Mouse (Mus musculus) ES-E14 (cell line): Measurements from ENCODE around the gene Asic2. TPM values are rescaled to one million over a fixed set of nuclear protein-coding genes. Genes with fewer than 3 reads are reported as not detected.

Experiments
- DNase-seq: peaks from one replicate; pipeline ENCODE4 v3.0.0-alpha.2; 2013; ENCODE audit warnings: low read depth, low spot score
- H3K27ac ChIP-seq: 2 replicates; pipeline ENCODE4 v1.5.1; 2012; ENCODE audit warnings: low read depth, mild to moderate bottlenecking, low read length, moderate library complexity, mixed read lengths; ENCODE audit not compliant: poor library complexity, insufficient read depth, severe bottlenecking
- H3K36me3 ChIP-seq: 2 replicates; pipeline ENCODE4 v1.6.1; 2012; ENCODE audit warnings: mild to moderate bottlenecking, low read length, moderate library complexity, mixed read lengths; ENCODE audit not compliant: control insufficient read depth, poor library complexity, insufficient read depth, severe bottlenecking
- H3K4me1 ChIP-seq, 2 experiments: fragments of 150-350 bp in 1 of 2; sonication (generic) in 1 of 2; 2 replicates each; pipeline ENCODE4 v1.6.1; 2012; ENCODE audit warnings: low read length in 2 of 2, mild to moderate bottlenecking in 1 of 2, mixed read lengths in 1 of 2; ENCODE audit not compliant: control insufficient read depth in 2 of 2, insufficient read depth in 2 of 2, poor library complexity in 1 of 2
- H3K4me3 ChIP-seq, 2 experiments: fragments of 150-350 bp in 1 of 2; sonication (generic) in 1 of 2; 2 replicates each; pipeline ENCODE4 v1.5.1; 2012; ENCODE audit warnings: low read length in 2 of 2, low read depth in 1 of 2, mild to moderate bottlenecking in 1 of 2, mixed read lengths in 1 of 2; ENCODE audit not compliant: insufficient read depth in 1 of 2, poor library complexity in 1 of 2, severe bottlenecking in 1 of 2
- H3K9ac ChIP-seq: 2 replicates; pipeline ENCODE4 v1.6.1; 2012; ENCODE audit warnings: low read depth, mild to moderate bottlenecking, low read length, mixed read lengths; ENCODE audit not compliant: poor library complexity, insufficient read depth, severe bottlenecking
- H3K9me3 ChIP-seq: fragments of 150-350 bp; sonication (generic); 2 replicates; pipeline ENCODE4 v1.6.1; 2012; ENCODE audit warnings: low read depth, mild to moderate bottlenecking, low read length; ENCODE audit not compliant: control insufficient read depth, insufficient read depth
- CHD2 ChIP-seq: IDR thresholded peaks from 2 replicates; pipeline ENCODE4 v1.6.1; 2014; ENCODE audit warnings: mild to moderate bottlenecking, low read depth, low read length, inconsistent platforms
- HCFC1 ChIP-seq: IDR thresholded peaks from 2 replicates; pipeline ENCODE4 v1.6.1; 2012; ENCODE audit warnings: low read length, inconsistent platforms, borderline replicate concordance; ENCODE audit not compliant: insufficient read depth
- MAFK ChIP-seq: IDR thresholded peaks from 2 replicates; pipeline ENCODE4 v1.6.1; 2014; ENCODE audit warnings: mild to moderate bottlenecking, low read depth, low read length, inconsistent platforms; ENCODE audit not compliant: insufficient read depth
- ZC3H11A ChIP-seq: IDR thresholded peaks from 2 replicates; pipeline ENCODE4 v1.6.1; 2012; ENCODE audit warnings: low read depth, mild to moderate bottlenecking, inconsistent platforms, low read length, borderline replicate concordance
- ZNF384 ChIP-seq: IDR thresholded peaks from 2 replicates; pipeline ENCODE4 v1.6.1; 2012; ENCODE audit warnings: low read depth, low read length, inconsistent platforms
- in situ Hi-C, 2 experiments: fragments of 600-800 bp; cut with MboI; formaldehyde crosslinking; loops; one replicate each; pipeline ENCODE4 v1.15.1; 2025; ENCODE audit warnings: low sequenced_read_pairs in 2 of 2, inconsistent platforms in 1 of 2; ENCODE audit not compliant: unreplicated experiment in 2 of 2
- total RNA-seq: library from RNA; depleted of rRNA; stranded (reverse); fragments of 300-350 nt; gene quantifications from 2 replicates; pipeline ENCODE4 v1.2.3, GENCODE M21; 2012

Asic2 gene
- total RNA-seq, 1 experiment = 0.13 TPM

DNA sequence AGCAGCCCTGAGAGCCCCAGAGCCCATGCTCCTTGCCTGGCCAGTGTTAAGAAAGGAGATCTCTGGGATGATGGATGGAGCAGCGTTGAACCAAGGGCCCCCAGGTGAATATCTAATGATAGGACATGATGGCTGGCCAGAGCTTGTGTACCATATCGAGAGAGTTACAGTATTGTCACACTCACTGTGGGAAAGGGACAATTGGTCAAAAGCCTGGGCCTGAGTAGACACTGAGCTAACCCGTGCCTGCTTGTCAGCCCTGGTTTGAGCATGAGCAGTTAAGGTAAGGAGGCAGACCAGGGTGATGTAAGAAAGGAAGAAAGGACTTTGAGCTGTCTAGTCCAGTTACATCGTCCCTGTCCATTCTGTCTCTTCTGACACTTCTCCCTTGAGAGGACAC, 365.3 kb downstream of the Asic2 start:
- H3K4me3 ChIP-seq = no peak overlapping the region
- H3K9me3 ChIP-seq = no peaks in the 10 kb centered on the region
- in situ Hi-C loops = no loop called here
- H3K4me1 ChIP-seq = peaks cover 0 to 3% of the 10 kb centered on the region in 2 experiments; a peak in 1 of 4 replicates
- H3K9ac ChIP-seq = no peak overlapping the region
- no peaks in the 10 kb centered on the region for H3K36me3 ChIP-seq
- TF ChIP-seq ZC3H11A = no peak
- no peak for TF ChIP-seq HCFC1
- no peak for TF ChIP-seq MAFK
- no peak for TF ChIP-seq CHD2
- TF ChIP-seq ZNF384 = no peak
- no peak overlapping the region for H3K27ac ChIP-seq
- DNase-seq = no peak

DNA sequence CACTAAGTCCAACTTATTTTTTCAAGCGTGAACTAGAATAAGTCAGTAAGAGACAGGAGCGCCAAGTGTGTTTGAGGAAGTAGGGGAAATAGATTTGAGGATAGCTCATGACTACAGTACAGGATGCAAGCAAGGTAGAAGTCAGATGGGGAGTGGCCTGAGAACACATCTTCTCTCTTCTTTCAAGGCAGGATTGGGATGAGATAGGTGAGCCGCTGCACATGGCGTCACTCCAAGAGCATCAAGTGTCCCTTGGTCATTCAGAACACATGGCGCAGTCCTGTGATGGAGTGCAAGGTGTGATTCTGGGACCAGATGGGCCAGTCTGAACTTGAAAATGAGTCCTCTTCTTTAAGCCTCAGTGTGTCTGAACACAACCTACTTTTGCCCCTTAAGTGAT, 366.5 kb downstream of the Asic2 start:
- Histone ChIP-seq H3K9me3 (no peaks in the 10 kb centered on the region), H3K27ac (no peak overlapping the region; the same call in 1 of the 2 replicates), H3K36me3 (no peaks in the 10 kb centered on the region), H3K9ac (no peak overlapping the region), H3K4me1 (peaks cover 0 to 3% of the 10 kb centered on the region in 2 experiments; a peak in 1 of 4 replicates), H3K4me3 (no peak overlapping the region)
- in situ Hi-C loops = no loop called here
- no peak for DNase-seq
- TF ChIP-seq CHD2 (no peak), MAFK (no peak), HCFC1 (no peak), ZNF384 (no peak), ZC3H11A (no peak)

DNA sequence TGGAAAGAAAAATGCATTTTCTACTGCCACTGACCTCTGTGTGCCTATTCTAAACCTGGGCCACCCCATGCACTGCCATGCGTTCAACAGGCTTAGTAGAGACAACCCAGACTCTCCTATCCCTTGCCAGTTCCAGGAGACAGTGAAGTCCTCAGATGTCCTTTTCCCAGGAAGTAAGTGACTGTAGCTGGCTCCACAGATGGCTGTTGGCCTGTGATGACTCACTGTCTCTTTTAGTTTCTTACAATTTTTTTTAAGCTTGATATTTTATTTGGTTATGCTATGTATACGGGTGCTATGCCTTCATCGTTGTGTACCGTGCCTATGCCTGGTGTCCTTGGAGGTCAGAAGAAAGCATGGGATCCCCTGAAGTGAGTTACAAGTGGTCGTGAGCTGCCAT, 370.7 kb downstream of the Asic2 start:
- Histone ChIP-seq H3K9me3 (no peaks in the 10 kb centered on the region), H3K9ac (no peak overlapping the region), H3K4me1 (no peaks in the 10 kb centered on the region), H3K4me3 (no peak overlapping the region), H3K27ac (no peak overlapping the region), H3K36me3 (no peaks in the 10 kb centered on the region)
- DNase-seq = no peak
- in situ Hi-C loops = no loop called here
- no peak for TF ChIP-seq HCFC1
- TF ChIP-seq ZC3H11A = no peak
- no peak for TF ChIP-seq MAFK
- no peak for TF ChIP-seq ZNF384
- no peak for TF ChIP-seq CHD2

DNA sequence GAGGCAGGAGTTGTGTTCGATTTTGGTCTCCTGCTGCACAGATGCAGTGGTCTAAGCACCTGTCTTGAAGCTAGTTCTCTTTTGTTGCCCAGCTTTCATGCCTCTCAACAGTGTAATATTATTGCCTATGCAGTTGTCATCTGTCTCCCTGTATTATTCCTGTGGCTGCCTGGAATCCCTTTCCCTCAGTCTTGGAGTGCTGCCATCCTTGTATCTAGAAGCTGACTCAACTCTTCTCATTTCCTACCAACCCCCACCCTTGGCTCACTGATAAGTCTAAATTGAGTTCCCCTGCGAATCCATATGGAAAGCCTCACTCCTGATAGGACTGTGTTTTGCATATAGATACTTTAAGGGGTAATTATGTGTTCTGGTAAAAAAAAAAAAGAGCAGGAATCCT, 373.0 kb downstream of the Asic2 start:
- Histone ChIP-seq H3K4me1 (no peaks in the 10 kb centered on the region), H3K36me3 (no peaks in the 10 kb centered on the region), H3K4me3 (no peak overlapping the region), H3K9ac (no peak overlapping the region), H3K9me3 (no peaks in the 10 kb centered on the region), H3K27ac (no peak overlapping the region)
- TF ChIP-seq MAFK (no peak), CHD2 (no peak), HCFC1 (no peak), ZNF384 (no peak), ZC3H11A (no peak)
- in situ Hi-C loops = no loop called here
- no peak for DNase-seq

DNA sequence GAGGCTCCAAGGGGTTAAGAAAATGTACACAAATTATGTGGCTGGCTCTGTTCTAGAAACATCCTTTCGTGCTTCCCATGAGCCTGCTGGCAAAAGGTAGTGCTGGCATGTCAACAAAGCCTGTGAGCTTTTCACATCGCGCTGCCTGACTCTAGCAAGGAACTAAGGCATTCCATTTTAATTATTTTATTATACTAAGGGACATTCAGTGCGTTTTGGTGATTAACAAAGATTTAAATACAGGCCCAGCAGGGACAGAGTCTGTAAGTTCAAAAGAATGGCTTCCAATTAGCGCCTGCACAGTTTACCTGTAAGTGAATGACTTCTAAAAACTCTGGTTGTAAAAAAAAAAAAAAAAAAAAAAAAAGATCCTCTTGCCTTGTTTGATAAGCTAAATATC, 375.5 kb downstream of the Asic2 start:
- DNase-seq = no peak
- in situ Hi-C loops = no loop called here
- Histone ChIP-seq H3K36me3 (no peaks in the 10 kb centered on the region), H3K27ac (no peak overlapping the region), H3K4me1 (no peaks in the 10 kb centered on the region), H3K4me3 (no peak overlapping the region), H3K9ac (no peak overlapping the region), H3K9me3 (no peaks in the 10 kb centered on the region)
- TF ChIP-seq CHD2 (no peak), MAFK (no peak), HCFC1 (no peak), ZC3H11A (no peak), ZNF384 (no peak)
